Mouse (Mus musculus) ES-E14 (cell line): ENCODE results near the gene Thrb. TPM values are rescaled to one million over a fixed set of nuclear protein-coding genes. Genes with fewer than 3 reads are reported as not detected.

Experiments
- DNase-seq: peaks from one replicate; pipeline ENCODE4 v3.0.0-alpha.2; 2013; ENCODE audit warnings: low read depth, low spot score
- H3K27ac ChIP-seq: 2 replicates; pipeline ENCODE4 v1.5.1; 2012; ENCODE audit warnings: low read depth, mild to moderate bottlenecking, low read length, moderate library complexity, mixed read lengths; ENCODE audit not compliant: poor library complexity, insufficient read depth, severe bottlenecking
- H3K36me3 ChIP-seq: 2 replicates; pipeline ENCODE4 v1.6.1; 2012; ENCODE audit warnings: mild to moderate bottlenecking, low read length, moderate library complexity, mixed read lengths; ENCODE audit not compliant: control insufficient read depth, poor library complexity, insufficient read depth, severe bottlenecking
- H3K4me1 ChIP-seq, 2 experiments: fragments of 150-350 bp in 1 of 2; sonication (generic) in 1 of 2; 2 replicates each; pipeline ENCODE4 v1.6.1; 2012; ENCODE audit warnings: low read length in 2 of 2, mild to moderate bottlenecking in 1 of 2, mixed read lengths in 1 of 2; ENCODE audit not compliant: control insufficient read depth in 2 of 2, insufficient read depth in 2 of 2, poor library complexity in 1 of 2
- H3K4me3 ChIP-seq, 2 experiments: fragments of 150-350 bp in 1 of 2; sonication (generic) in 1 of 2; 2 replicates each; pipeline ENCODE4 v1.5.1; 2012; ENCODE audit warnings: low read length in 2 of 2, low read depth in 1 of 2, mild to moderate bottlenecking in 1 of 2, mixed read lengths in 1 of 2; ENCODE audit not compliant: insufficient read depth in 1 of 2, poor library complexity in 1 of 2, severe bottlenecking in 1 of 2
- H3K9ac ChIP-seq: 2 replicates; pipeline ENCODE4 v1.6.1; 2012; ENCODE audit warnings: low read depth, mild to moderate bottlenecking, low read length, mixed read lengths; ENCODE audit not compliant: poor library complexity, insufficient read depth, severe bottlenecking
- H3K9me3 ChIP-seq: fragments of 150-350 bp; sonication (generic); 2 replicates; pipeline ENCODE4 v1.6.1; 2012; ENCODE audit warnings: low read depth, mild to moderate bottlenecking, low read length; ENCODE audit not compliant: control insufficient read depth, insufficient read depth
- CHD2 ChIP-seq: IDR thresholded peaks from 2 replicates; pipeline ENCODE4 v1.6.1; 2014; ENCODE audit warnings: mild to moderate bottlenecking, low read depth, low read length, inconsistent platforms
- HCFC1 ChIP-seq: IDR thresholded peaks from 2 replicates; pipeline ENCODE4 v1.6.1; 2012; ENCODE audit warnings: low read length, inconsistent platforms, borderline replicate concordance; ENCODE audit not compliant: insufficient read depth
- MAFK ChIP-seq: IDR thresholded peaks from 2 replicates; pipeline ENCODE4 v1.6.1; 2014; ENCODE audit warnings: mild to moderate bottlenecking, low read depth, low read length, inconsistent platforms; ENCODE audit not compliant: insufficient read depth
- ZC3H11A ChIP-seq: IDR thresholded peaks from 2 replicates; pipeline ENCODE4 v1.6.1; 2012; ENCODE audit warnings: low read depth, mild to moderate bottlenecking, inconsistent platforms, low read length, borderline replicate concordance
- ZNF384 ChIP-seq: IDR thresholded peaks from 2 replicates; pipeline ENCODE4 v1.6.1; 2012; ENCODE audit warnings: low read depth, low read length, inconsistent platforms
- in situ Hi-C, 2 experiments: fragments of 600-800 bp; cut with MboI; formaldehyde crosslinking; loops; one replicate each; pipeline ENCODE4 v1.15.1; 2025; ENCODE audit warnings: low sequenced_read_pairs in 2 of 2, inconsistent platforms in 1 of 2; ENCODE audit not compliant: unreplicated experiment in 2 of 2
- total RNA-seq: library from RNA; depleted of rRNA; stranded (reverse); fragments of 300-350 nt; gene quantifications from 2 replicates; pipeline ENCODE4 v1.2.3, GENCODE M21; 2012

The Thrb gene
- total RNA-seq, 1 experiment: 0.76 TPM

DNA sequence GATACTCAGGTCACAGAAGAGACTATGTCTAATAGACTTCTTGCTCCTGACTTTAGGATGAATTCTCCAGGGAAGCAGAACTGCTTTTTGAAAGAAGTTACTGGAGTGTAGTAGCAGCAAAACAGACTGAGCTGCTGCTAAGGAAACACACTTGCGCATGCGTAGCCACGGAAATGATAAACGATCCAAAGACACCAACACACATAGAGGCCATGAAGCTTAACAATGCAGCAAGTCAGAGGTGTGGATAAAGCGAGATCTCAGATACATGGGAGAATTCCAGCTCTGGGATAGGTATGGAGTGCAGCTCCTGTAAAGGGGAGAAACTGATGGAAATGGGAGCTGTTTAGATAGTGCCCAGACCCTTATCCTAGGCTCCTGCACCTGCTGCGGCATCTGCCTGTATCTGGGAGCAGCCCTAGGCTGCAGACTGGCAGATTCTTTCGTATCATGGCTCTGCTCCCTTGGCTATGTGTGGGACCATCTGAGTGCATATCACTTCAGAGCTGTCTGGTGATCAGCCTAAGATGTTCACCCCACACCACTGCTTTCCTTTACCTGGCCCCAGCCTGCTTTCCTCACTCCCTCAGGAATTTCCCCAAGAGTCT, 53.3 kb downstream of the Thrb start:
- H3K4me1 ChIP-seq: no peaks in the 10 kb centered on the region
- in situ Hi-C loops: no loop called here

DNA sequence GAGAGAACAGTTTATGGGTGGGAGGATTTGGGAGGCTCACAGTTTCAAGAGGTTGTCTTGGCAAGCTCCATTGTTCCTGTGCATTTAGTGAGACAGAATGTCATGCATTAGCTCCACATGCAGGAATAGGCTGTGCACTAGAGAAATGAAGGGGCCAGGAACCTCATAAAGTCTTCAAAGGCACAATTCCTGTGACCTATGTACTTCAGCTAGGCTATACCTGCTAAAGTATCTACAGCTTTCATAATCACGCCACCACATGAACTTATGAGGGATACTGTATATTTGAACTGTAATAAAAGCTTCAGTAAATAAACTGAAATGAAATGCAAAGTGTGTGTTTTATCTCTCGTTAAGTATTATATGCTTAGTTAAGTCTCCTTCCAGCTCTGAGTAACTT, 59.4 kb downstream of the Thrb start:
- in situ Hi-C loops: no loop called here
- Histone ChIP-seq H3K27ac (no peak overlapping the region), H3K36me3 (no peaks in the 10 kb centered on the region), H3K9me3 (no peaks in the 10 kb centered on the region), H3K9ac (no peak overlapping the region), H3K4me3 (no peak overlapping the region), H3K4me1 (no peaks in the 10 kb centered on the region)
- DNase-seq: no peak
- TF ChIP-seq ZC3H11A: no peak
- TF ChIP-seq CHD2: no peak
- TF ChIP-seq MAFK: no peak

More for the DNA sequence above, 53.3 kb downstream of the Thrb start:
- Histone ChIP-seq H3K4me3 (no peak overlapping the region), H3K9me3 (no peaks in the 10 kb centered on the region), H3K36me3 (no peaks in the 10 kb centered on the region), H3K27ac (no peak overlapping the region), H3K9ac (no peak overlapping the region)
- TF ChIP-seq ZNF384 (no peak), ZC3H11A (no peak), HCFC1 (no peak), CHD2 (no peak), MAFK (no peak)
- DNase-seq: no peak

DNA sequence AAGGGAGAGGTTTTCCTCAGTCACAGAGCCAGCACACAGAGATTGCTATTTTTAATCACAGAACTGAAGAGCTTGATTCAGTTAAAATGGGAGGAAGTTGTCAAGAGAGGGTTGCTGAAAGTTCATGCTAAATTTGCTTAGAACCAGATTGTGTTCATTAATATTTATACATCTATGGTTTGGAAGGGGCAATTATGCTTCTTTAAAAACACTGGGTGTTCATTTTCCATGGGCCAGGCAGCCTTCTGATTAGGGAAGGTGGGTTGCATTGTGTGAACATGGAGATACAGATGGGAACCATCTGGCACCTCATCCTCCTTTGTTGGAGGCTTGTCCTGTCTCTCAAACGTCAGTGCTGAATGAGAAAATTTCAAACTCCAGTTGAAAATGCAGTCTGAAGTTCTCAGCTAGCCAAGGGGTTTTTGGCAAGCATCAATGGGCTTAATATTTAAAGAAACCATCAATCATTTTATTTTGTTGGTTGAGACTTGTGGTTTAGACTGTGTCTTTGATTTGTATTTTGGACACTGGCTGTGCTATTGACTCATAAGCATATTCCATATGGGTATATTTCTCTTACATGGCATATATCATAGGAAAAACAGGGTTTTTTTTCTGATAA, 62.9 kb downstream of the Thrb start:
- TF ChIP-seq ZC3H11A (no peak), ZNF384 (no peak), MAFK (no peak), CHD2 (no peak), HCFC1 (no peak)
- no peaks in the 10 kb centered on the region for H3K4me1 ChIP-seq
- H3K36me3 ChIP-seq: no peaks in the 10 kb centered on the region
- no peak for DNase-seq
- in situ Hi-C loops: no loop called here
- no peak overlapping the region for H3K27ac ChIP-seq
- H3K9me3 ChIP-seq: no peaks in the 10 kb centered on the region
- no peak overlapping the region for H3K4me3 ChIP-seq
- no peak overlapping the region for H3K9ac ChIP-seq

DNA sequence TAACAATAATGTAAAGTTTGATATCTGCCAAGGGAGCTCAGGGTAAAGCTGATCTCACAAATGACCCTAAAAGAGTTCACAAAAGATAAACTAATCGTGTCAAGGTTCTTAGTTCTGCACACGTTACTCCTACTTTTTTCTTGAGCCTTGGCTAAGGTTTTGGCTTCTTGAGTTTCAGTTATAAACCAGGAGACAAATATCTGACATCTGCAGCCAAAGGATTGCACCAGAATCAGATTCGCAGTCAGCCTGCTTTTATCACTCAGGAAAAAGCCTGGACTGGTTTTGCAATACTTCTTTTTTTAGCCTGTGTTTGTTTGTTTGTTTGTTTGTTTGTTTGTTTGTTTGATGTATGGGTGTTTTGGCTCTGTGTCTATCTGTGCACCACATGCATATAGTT, 64.5 kb downstream of the Thrb start:
- H3K27ac ChIP-seq: no peak overlapping the region
- H3K9me3 ChIP-seq: no peaks in the 10 kb centered on the region
- no peak overlapping the region for H3K9ac ChIP-seq
- TF ChIP-seq ZNF384: no peak
- no peak for TF ChIP-seq MAFK
- no peak for TF ChIP-seq ZC3H11A
- TF ChIP-seq HCFC1: no peak
- no peak for TF ChIP-seq CHD2
- no peak for DNase-seq
- no peaks in the 10 kb centered on the region for H3K36me3 ChIP-seq
- no peak overlapping the region for H3K4me3 ChIP-seq
- no peaks in the 10 kb centered on the region for H3K4me1 ChIP-seq
- in situ Hi-C loops: no loop called here

DNA sequence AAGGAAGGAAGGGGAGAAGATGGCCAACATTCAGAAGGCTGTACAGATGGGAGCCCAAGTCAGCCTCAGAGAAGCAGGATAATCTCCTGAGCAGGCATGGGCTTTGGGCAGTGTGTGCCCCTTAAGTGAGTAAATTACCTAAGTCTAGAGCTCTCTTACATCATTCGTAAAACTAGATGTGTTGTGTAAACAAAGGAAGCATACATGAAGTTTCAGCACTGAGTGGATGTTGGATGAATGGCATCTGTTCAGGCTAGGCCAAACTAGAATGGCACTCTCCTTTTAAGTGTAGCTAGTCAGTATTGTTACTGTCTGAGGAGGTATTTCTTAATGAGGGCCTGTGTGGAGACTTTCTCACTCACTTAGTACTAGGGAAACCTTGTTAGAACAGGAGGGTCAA, 66.8 kb downstream of the Thrb start:
- Histone ChIP-seq H3K4me3 (no peak overlapping the region), H3K4me1 (no peaks in the 10 kb centered on the region), H3K27ac (no peak overlapping the region), H3K36me3 (no peaks in the 10 kb centered on the region), H3K9me3 (no peaks in the 10 kb centered on the region), H3K9ac (no peak overlapping the region)
- in situ Hi-C loops: no loop called here
- no peak for TF ChIP-seq ZC3H11A
- DNase-seq: no peak
